ENCODE assay signal across 24 mouse cellular contexts in genomic region chr9:51273581-51274154, GRCm38 (mm10). TPM values are rescaled to one million over a fixed set of nuclear protein-coding genes. Genes with fewer than 3 reads are reported as not detected.
DNase-seq lines count a peak whose midpoint lies in the region.
"Had no signal": no experiment of that assay in that cellular context is flagged by ENCODE, and none has a peak within 500 bp of the region (broad histone marks: within the 10 kb centered on the region; RNA-seq: fewer than 3 reads in every experiment).

No protein-coding gene starts in this region.

- no peaks in the 10 kb centered on the region for H3K36me3 ChIP-seq in megakaryocyte, embryonic 14.5 days (replicated peaks; ENCODE audit: low read length)
- H3K36me3 ChIP-seq: embryonic facial prominence, embryonic 15.5 days; forebrain, embryonic 12.5 days; limb, embryonic 10.5 days; liver, embryonic 15.5 days; neural tube, embryonic 15.5 days had no signal

- H3K9me3 ChIP-seq in megakaryocyte, embryonic 14.5 days = no peaks in the 10 kb centered on the region
- H3K9me3 ChIP-seq: embryonic facial prominence, embryonic 15.5 days; forebrain, embryonic 12.5 days; limb, embryonic 10.5 days; liver, embryonic 15.5 days; neural tube, embryonic 15.5 days had no signal

- peak overlapping the region; percentile 46 for H3K4me3 ChIP-seq in megakaryocyte, embryonic 14.5 days (replicated peaks)
- H3K4me3 ChIP-seq: embryonic facial prominence, embryonic 15.5 days; forebrain, embryonic 12.5 days; heart, adult 2 months; limb, embryonic 10.5 days; liver, embryonic 15.5 days; neural tube, embryonic 15.5 days had no signal

- H3K4me1 ChIP-seq in megakaryocyte, embryonic 14.5 days = peaks cover 14% of the 10 kb centered on the region

- DNase-seq in adrenal gland, adult (ENCODE audit: inconsistent age in 2 of 2, low spot score in 1 of 2) = peak; percentile 75 to 90
- no peak for DNase-seq in adrenal gland, postnatal 4 days (ENCODE audit: low spot score in 2 of 2)
- DNase-seq in spleen, postnatal 36 days (ENCODE audit: low spot score in 2 of 2) = peak; percentile 20 to 23
- DNase-seq in spleen, postnatal 14 days (ENCODE audit: low spot score in 2 of 2) = no peak
- DNase-seq in cerebellum, adult 18-20 months = no peak
- DNase-seq in MN1 (ENCODE audit: low spot score) = no peak
- no peak for DNase-seq in layer of hippocampus, adult 9-10 months (ENCODE audit: low spot score)
- DNase-seq: heart, postnatal 36 days; layer of hippocampus, postnatal 36 days; lung, postnatal 14 days; retina, postnatal 1 day; thymus, adult 18-20 months had no signal

- peaks cover 36% of the 10 kb centered on the region for H3K27me3 ChIP-seq in megakaryocyte, embryonic 14.5 days (replicated peaks)
- H3K27me3 ChIP-seq: CH12.LX; embryonic facial prominence, embryonic 15.5 days; Patski had no signal

RNA-seq across cellular contexts. Expression of gene Colca2, which starts 4.7 kb away (rescaled TPM):
- 1 to 10 TPM; 3.8 to 6.1 TPM for total RNA-seq in adrenal gland, postnatal 4 days (2021)
- not detected in 2 replicates for polyA plus RNA-seq in megakaryocyte, embryonic 14.5 days (2012; ENCODE audit: insufficient read depth, low replicate concordance)
- total RNA-seq: CH12.LX had no signal

RNA-seq across cellular contexts. Expression of gene 1810046K07Rik, which starts 55.0 kb away (rescaled TPM):
- under 1 TPM in 1 of 2 experiments, not detected in 1; 0.31 TPM for total RNA-seq in adrenal gland, postnatal 4 days (2021)
- polyA plus RNA-seq in megakaryocyte, embryonic 14.5 days (2012; ENCODE audit: insufficient read depth, low replicate concordance) = not detected in 2 replicates
- total RNA-seq: heart, adult 2 months; heart, postnatal 36 days; layer of hippocampus, postnatal 36 days had no signal
- polyA plus RNA-seq: cortical plate, adult 2 months; forebrain, embryonic 12.5 days; kidney, embryonic 14.5 days; limb, embryonic 10.5 days; midbrain, embryonic 11.5 days; neural tube, embryonic 15.5 days; Patski had no signal

Comparison
In these comparisons a context has a peak if more than half of its experiments do, and no peak if none do; other contexts are left out.
1. DNase-seq: peak in adrenal gland, adult (2 of 2) and spleen, postnatal 36 days (2 of 2); none in adrenal gland, postnatal 4 days (0 of 2), spleen, postnatal 14 days (0 of 2), cerebellum, adult 18-20 months (0 of 2), MN1 (single experiment) and layer of hippocampus, adult 9-10 months (single experiment).